Mouse (Mus musculus) frontal cortex, postnatal 25 days (tissue): ENCODE data around the gene Sectm1b.
"Not testable (repeated sequence)": the region's sequence is repeated elsewhere in the genome, so short reads cannot be mapped to it uniquely, and the experiment has no call there.

Experiments
- DNase-seq, 2 experiments: peaks; one replicate each; pipeline ENCODE4 v3.0.0; 2022; ENCODE audit warnings: low spot score in 2 of 2

Gene Sectm1b

GRCm38 (mm10) chr11:121069662-121070061 is 6.3 kb upstream of the Sectm1b start:
- DNase-seq, result not testable (repeated sequence)

- no peak for DNase-seq
Observed at GRCm38 (mm10) chr11:121067895-121068294, 4.5 kb upstream of the Sectm1b start.

GRCm38 (mm10) chr11:121064197-121064596 is 828 bp upstream of the Sectm1b start:
- DNase-seq, result no peak

GRCm38 (mm10) chr11:121061615-121062014 is 1.8 kb downstream of the Sectm1b start:
- no peak for DNase-seq

- DNase-seq, result not testable (repeated sequence)
Observed at GRCm38 (mm10) chr11:121060401-121061067, 2.8 kb downstream of the Sectm1b start.

- DNase-seq, result no peak
Observed at GRCm38 (mm10) chr11:121059471-121059870, 3.9 kb downstream of the Sectm1b start.

GRCm38 (mm10) chr11:121058956-121059355 is 4.4 kb downstream of the Sectm1b start:
- DNase-seq, result no peak

GRCm38 (mm10) chr11:121058122-121058521 is 5.2 kb downstream of the Sectm1b start:
- DNase-seq, result no peak

- no peak for DNase-seq
Observed at GRCm38 (mm10) chr11:121056536-121057236, 6.7 kb downstream of the Sectm1b start.

- DNase-seq, result peak; percentile 49 to 78
Observed at GRCm38 (mm10) chr11:121053536-121053935, 9.8 kb downstream of the Sectm1b start.

GRCm38 (mm10) chr11:121052387-121052786 is 11.0 kb downstream of the Sectm1b start:
- no peak for DNase-seq

- DNase-seq, result no peak
Observed at GRCm38 (mm10) chr11:121051793-121052192, 11.6 kb downstream of the Sectm1b start.

- DNase-seq, result no peak
Observed at GRCm38 (mm10) chr11:121049840-121050239, 13.5 kb downstream of the Sectm1b start.

- DNase-seq, result no peak
Observed at GRCm38 (mm10) chr11:121047826-121048399, 15.5 kb downstream of the Sectm1b start.

- DNase-seq, result no peak
Observed at GRCm38 (mm10) chr11:121045286-121045685, 18.1 kb downstream of the Sectm1b start.

GRCm38 (mm10) chr11:121043025-121043424 is 20.3 kb downstream of the Sectm1b start:
- DNase-seq, result not testable (repeated sequence)

- DNase-seq, result no peak
Observed at GRCm38 (mm10) chr11:121042480-121042879, 20.9 kb downstream of the Sectm1b start.

GRCm38 (mm10) chr11:121041636-121042035 is 21.7 kb downstream of the Sectm1b start:
- no peak for DNase-seq

- peak; percentile 76 to 88 for DNase-seq
Observed at GRCm38 (mm10) chr11:121041212-121041611, 22.2 kb downstream of the Sectm1b start.

GRCm38 (mm10) chr11:121039302-121039701 is 24.1 kb downstream of the Sectm1b start, which contains the start of gene Cd7:
TSS of gene Cd7 (minus strand) at chr11:121039418.
- DNase-seq, result no peak

GRCm38 (mm10) chr11:121038366-121039240 is 24.8 kb downstream of the Sectm1b start:
- no peak for DNase-seq

GRCm38 (mm10) chr11:121033118-121033517 is 30.3 kb downstream of the Sectm1b start:
- no peak for DNase-seq
